Mouse (Mus musculus) erythroblast, embryonic 14.5 days (primary cell): ENCODE results near the gene Arhgap17.

Experiments
- GATA1 ChIP-seq: IDR thresholded peaks from 2 replicates; pipeline ENCODE4 v1.6.1; 2012; ENCODE audit warnings: low read length, inconsistent platforms, mixed read lengths
- TAL1 ChIP-seq: IDR thresholded peaks from 3 replicates; pipeline ENCODE4 v1.6.1; 2012; ENCODE audit warnings: low read length, inconsistent platforms, mixed read lengths

GRCm38 (mm10) chr7:123354851-123355250 is 14.9 kb downstream of the Arhgap17 start:
- no peak for TF ChIP-seq GATA1
- no peak for TF ChIP-seq TAL1
